Mouse (Mus musculus): ENCODE results near the gene Nol7. TPM values are rescaled to one million over a fixed set of nuclear protein-coding genes. Genes with fewer than 3 reads are reported as not detected.
A peak's percentile ranks its signal among the peaks of the same experiment; 100 is the strongest.

Gene Nol7
- polyA plus RNA-seq, 1 experiment from 2014 or later: 119 TPM

DNA sequence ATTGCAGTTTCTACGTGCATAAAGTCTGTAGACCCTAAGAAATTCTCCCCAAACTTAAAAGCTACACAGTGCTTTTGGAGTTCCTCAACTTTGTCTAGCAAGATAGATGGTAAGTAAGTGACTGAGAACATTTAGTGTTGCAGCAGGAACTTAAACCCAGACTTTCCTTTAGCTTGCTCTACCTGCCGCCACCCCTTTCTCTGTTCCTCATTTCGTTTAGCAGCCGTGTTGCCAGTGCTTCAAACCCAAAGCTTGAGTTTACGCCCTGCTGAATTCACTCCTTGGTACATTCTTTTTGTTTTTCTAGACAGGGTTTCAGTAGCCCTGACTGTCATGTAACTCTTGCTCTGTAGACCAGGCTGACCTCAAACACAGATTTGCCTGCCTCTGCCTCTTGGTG lies 1.4 kb downstream of the Nol7 start:
- Histone ChIP-seq H3K36me3 (ENCODE audit: control insufficient read depth, insufficient read depth, low read length) (peaks cover 8% of the 10 kb centered on the region; the same call in 1 of the 2 replicates), H3K4me3 (replicated peaks; ENCODE audit: low read length) (0 out of 2 replicates have a peak overlapping the region, but pooled peaks have one; percentile 79), H3K9me3 (replicated peaks; ENCODE audit: control insufficient read depth, low read length) (no peaks in the 10 kb centered on the region), H3K9ac (ENCODE audit: low read length) (no peak overlapping the region), H3K27ac (ENCODE audit: low read length) (no peak overlapping the region), H3K4me1 (ENCODE audit: control insufficient read depth, insufficient read depth, low read length) (peaks cover 11% of the 10 kb centered on the region), H3K4me2 (ENCODE audit: low read depth, low read length) (peak overlapping the region; percentile 68), H3K27me3 (ENCODE audit: control insufficient read depth, insufficient read depth, low read length) (no peaks in the 10 kb centered on the region)
- 83% methylated on average over 5 of the region's 5 CpGs for whole genome bisulfite sequencing
- no peak for ATAC-seq (ENCODE audit: insufficient read depth, low FRiP score)

DNA sequence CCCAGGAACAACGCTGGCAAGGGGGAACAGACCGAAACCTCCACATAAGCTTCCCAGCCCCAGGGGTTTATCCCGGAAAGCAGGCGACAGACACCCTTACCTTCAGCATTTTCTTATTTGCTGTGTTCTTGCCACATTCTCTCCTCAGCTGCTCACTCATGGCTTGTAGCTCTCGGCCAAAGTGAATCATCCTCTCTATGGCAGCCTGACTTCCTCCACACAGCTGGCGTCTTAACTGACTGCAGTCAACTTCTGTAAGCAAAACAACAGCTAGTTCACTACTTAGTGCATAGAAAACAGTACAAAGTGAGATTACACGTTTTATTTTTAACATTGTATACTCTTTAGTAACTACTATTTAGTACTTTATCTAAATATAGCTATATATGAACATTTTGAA lies 14.1 kb downstream of the Nol7 start:
- Histone ChIP-seq H3K36me3 (ENCODE audit: control insufficient read depth, insufficient read depth, low read length) (peaks cover 14% of the 10 kb centered on the region), H3K9me3 (replicated peaks; ENCODE audit: control insufficient read depth, low read length) (no peaks in the 10 kb centered on the region), H3K27me3 (ENCODE audit: control insufficient read depth, insufficient read depth, low read length) (no peaks in the 10 kb centered on the region), H3K9ac (ENCODE audit: low read length) (no peak overlapping the region), H3K4me3 (replicated peaks; ENCODE audit: low read length) (no peak overlapping the region), H3K4me1 (ENCODE audit: control insufficient read depth, insufficient read depth, low read length) (no peaks in the 10 kb centered on the region), H3K4me2 (ENCODE audit: low read depth, low read length) (no peak overlapping the region), H3K27ac (ENCODE audit: low read length) (no peak overlapping the region)
- ATAC-seq (ENCODE audit: insufficient read depth, low FRiP score): no peak
- WGBS: 87% methylated on average over 7 of the region's 7 CpGs

DNA sequence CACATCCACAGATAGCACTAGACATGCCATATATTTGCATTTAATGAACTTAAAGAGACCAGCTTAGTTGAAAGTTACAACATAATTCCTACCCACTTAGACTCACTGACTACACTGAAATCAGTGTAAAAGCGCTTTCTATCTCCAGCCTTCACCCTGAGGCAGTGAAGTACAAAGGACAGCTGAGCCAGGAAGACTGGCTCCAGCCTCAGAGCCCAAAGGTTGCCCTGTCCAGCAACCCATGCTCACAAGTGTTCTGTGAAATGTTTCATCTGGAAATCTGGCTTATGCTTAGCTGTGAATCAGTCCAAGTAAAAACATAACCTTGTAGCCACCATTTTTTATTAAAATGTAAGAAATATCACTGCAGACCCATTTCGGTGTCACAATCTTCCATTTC lies 15.4 kb downstream of the Nol7 start:
- no peak for ATAC-seq (ENCODE audit: insufficient read depth, low FRiP score)
- peaks cover 14% of the 10 kb centered on the region for H3K36me3 ChIP-seq (ENCODE audit: control insufficient read depth, insufficient read depth, low read length)
- WGBS: 95% methylated on average over 2 of the region's 2 CpGs

DNA sequence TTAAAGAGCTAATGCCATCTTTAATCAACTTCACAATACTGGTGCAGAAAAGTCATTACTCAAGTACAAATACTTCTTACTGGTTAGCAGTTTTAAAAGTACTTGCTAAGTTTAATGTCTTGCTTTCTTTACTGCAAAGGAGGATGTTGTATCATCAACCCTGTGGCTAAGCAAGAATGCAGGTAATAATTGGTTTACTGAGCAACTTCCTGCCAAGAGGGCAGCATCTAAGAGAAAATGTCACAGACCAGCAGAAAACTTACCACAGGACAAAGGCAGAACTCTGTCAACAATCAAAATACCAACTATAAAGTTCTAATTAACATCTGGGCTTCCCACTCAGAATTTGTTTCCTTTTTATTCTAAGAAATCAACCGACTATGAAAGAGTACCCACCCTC lies 17.1 kb downstream of the Nol7 start:
- 78% methylated on average over 1 of the region's 1 CpGs for WGBS
- H3K4me3 ChIP-seq (replicated peaks; ENCODE audit: low read length): no peak overlapping the region
- no peak overlapping the region for H3K9ac ChIP-seq (ENCODE audit: low read length)
- H3K36me3 ChIP-seq (ENCODE audit: control insufficient read depth, insufficient read depth, low read length): peaks cover 21% of the 10 kb centered on the region
- no peaks in the 10 kb centered on the region for H3K27me3 ChIP-seq (ENCODE audit: control insufficient read depth, insufficient read depth, low read length)
- H3K4me1 ChIP-seq (ENCODE audit: control insufficient read depth, insufficient read depth, low read length): no peaks in the 10 kb centered on the region
- no peaks in the 10 kb centered on the region for H3K9me3 ChIP-seq (replicated peaks; ENCODE audit: control insufficient read depth, low read length)
- no peak for ATAC-seq (ENCODE audit: insufficient read depth, low FRiP score)
- H3K27ac ChIP-seq (ENCODE audit: low read length): no peak overlapping the region
- H3K4me2 ChIP-seq (ENCODE audit: low read depth, low read length): no peak overlapping the region

More for the DNA sequence above, 15.4 kb downstream of the Nol7 start:
- Histone ChIP-seq H3K9me3 (replicated peaks; ENCODE audit: control insufficient read depth, low read length) (no peaks in the 10 kb centered on the region), H3K9ac (ENCODE audit: low read length) (no peak overlapping the region), H3K4me1 (ENCODE audit: control insufficient read depth, insufficient read depth, low read length) (no peaks in the 10 kb centered on the region), H3K27me3 (ENCODE audit: control insufficient read depth, insufficient read depth, low read length) (no peaks in the 10 kb centered on the region), H3K4me2 (ENCODE audit: low read depth, low read length) (no peak overlapping the region), H3K4me3 (replicated peaks; ENCODE audit: low read length) (no peak overlapping the region), H3K27ac (ENCODE audit: low read length) (no peak overlapping the region)

DNA sequence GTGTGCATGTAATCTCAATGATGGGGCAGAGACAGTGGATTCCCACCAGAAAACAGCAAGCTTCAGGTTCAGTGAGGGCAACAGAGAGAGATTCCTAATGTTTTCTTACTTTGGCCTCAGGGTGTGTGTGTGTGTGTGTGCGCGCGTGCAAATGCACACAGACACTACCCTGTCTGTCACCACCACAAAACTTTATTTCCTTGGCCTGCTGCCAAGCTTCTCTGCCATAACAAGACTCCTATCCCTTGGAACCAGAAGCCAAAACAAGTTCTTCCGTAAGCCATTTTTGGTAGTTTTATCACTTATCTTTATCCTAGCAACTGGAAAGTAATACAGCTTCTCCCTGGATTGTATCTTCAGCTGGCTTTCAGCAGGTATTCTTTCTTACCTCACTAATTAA lies 30.2 kb downstream of the Nol7 start:
- no peak for ATAC-seq (ENCODE audit: insufficient read depth, low FRiP score)

DNA sequence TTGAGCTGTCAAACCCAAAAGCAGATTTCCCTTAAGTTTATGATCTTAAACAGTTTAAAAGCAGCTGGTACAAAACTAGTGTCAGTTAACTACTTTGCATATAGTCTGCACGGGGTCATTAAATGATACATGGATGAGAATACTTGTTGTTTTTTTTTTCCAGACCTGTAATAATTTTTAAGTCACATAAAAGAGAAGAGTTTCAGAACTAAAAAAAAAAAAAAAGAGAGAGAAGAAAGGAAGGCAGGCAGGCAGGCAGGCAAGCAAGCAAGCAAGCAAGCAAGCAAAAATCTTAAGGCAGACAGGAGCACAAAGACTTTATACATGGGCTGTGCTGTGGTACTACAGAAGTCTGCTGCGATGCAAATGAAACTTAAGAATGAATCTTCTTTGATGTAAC lies 35.2 kb downstream of the Nol7 start:
- Histone ChIP-seq H3K9ac (ENCODE audit: low read length) (no peak overlapping the region), H3K36me3 (ENCODE audit: control insufficient read depth, insufficient read depth, low read length) (no peaks in the 10 kb centered on the region), H3K4me1 (ENCODE audit: control insufficient read depth, insufficient read depth, low read length) (peaks cover 2% of the 10 kb centered on the region; the same call in 1 of the 2 replicates), H3K27ac (ENCODE audit: low read length) (no peak overlapping the region), H3K9me3 (replicated peaks; ENCODE audit: control insufficient read depth, low read length) (peaks cover 3% of the 10 kb centered on the region; the same call in 1 of the 2 replicates), H3K4me3 (replicated peaks; ENCODE audit: low read length) (no peak overlapping the region), H3K27me3 (ENCODE audit: control insufficient read depth, insufficient read depth, low read length) (no peaks in the 10 kb centered on the region), H3K4me2 (ENCODE audit: low read depth, low read length) (no peak overlapping the region)
- ATAC-seq (ENCODE audit: insufficient read depth, low FRiP score): no peak
- 84% methylated on average over 2 of the region's 2 CpGs for WGBS

More for the DNA sequence above, 30.2 kb downstream of the Nol7 start:
- Histone ChIP-seq H3K4me1 (ENCODE audit: control insufficient read depth, insufficient read depth, low read length) (no peaks in the 10 kb centered on the region), H3K4me3 (replicated peaks; ENCODE audit: low read length) (no peak overlapping the region), H3K27me3 (ENCODE audit: control insufficient read depth, insufficient read depth, low read length) (no peaks in the 10 kb centered on the region), H3K27ac (ENCODE audit: low read length) (no peak overlapping the region), H3K9ac (ENCODE audit: low read length) (no peak overlapping the region), H3K36me3 (ENCODE audit: control insufficient read depth, insufficient read depth, low read length) (no peaks in the 10 kb centered on the region), H3K4me2 (ENCODE audit: low read depth, low read length) (no peak overlapping the region), H3K9me3 (replicated peaks; ENCODE audit: control insufficient read depth, low read length) (no peaks in the 10 kb centered on the region)
- 95% methylated on average over 4 of the region's 4 CpGs for whole genome bisulfite sequencing

DNA sequence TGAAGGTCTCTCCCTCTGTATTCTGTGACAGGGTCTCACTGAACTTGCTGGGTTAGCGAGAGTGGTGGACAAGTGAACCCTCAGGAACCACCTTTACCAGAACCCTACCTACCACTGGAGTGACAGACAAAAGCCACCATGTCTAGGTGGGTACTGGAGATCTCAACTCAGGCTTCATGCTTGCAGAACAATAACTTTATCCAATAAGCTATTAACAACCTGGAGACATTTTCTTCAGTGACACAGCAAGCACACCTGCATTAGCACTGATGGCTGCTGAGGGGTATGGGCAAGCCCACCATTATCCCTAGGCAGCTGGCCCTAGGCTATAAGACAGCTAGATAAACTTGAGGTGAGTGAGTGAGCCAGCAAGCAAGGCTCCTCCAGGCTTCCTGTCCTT lies 42.2 kb downstream of the Nol7 start:
- Histone ChIP-seq H3K4me2 (ENCODE audit: low read depth, low read length) (no peak overlapping the region), H3K9ac (ENCODE audit: low read length) (no peak overlapping the region), H3K36me3 (ENCODE audit: control insufficient read depth, insufficient read depth, low read length) (no peaks in the 10 kb centered on the region), H3K4me1 (ENCODE audit: control insufficient read depth, insufficient read depth, low read length) (0 out of 2 replicates have a peak, but pooled peaks cover 5% of the 10 kb centered on the region), H3K4me3 (replicated peaks; ENCODE audit: low read length) (no peak overlapping the region), H3K27ac (ENCODE audit: low read length) (no peak overlapping the region), H3K9me3 (replicated peaks; ENCODE audit: control insufficient read depth, low read length) (peaks cover 3% of the 10 kb centered on the region; the same call in 1 of the 2 replicates), H3K27me3 (ENCODE audit: control insufficient read depth, insufficient read depth, low read length) (no peaks in the 10 kb centered on the region)
- ATAC-seq (ENCODE audit: insufficient read depth, low FRiP score): no peak
- 90% methylated on average over 1 of the region's 1 CpGs for WGBS

DNA sequence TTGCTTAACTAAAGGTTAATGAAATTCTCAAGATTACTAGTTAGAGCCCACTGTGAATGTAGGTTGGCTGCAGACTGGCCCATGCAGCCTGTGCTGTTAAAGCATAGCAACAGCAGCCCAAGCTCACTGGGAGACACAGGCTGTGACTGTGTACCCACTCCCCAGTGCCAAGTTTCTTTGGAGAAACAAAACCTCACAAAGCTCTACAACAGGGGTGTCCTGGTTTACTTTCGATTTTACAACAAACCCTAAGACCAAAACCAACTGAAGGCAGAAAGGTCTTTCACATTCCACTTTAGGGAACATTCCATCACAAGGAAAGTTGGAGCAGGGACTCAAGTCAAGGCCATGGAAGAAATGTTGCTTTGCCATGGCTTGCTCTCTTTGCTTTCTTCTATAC lies 44.4 kb downstream of the Nol7 start:
- H3K9ac ChIP-seq (ENCODE audit: low read length): no peak overlapping the region
- no peaks in the 10 kb centered on the region for H3K36me3 ChIP-seq (ENCODE audit: control insufficient read depth, insufficient read depth, low read length)
- no peak overlapping the region for H3K4me2 ChIP-seq (ENCODE audit: low read depth, low read length)
- 78% methylated on average over 1 of the region's 1 CpGs for WGBS
- no peak for ATAC-seq (ENCODE audit: insufficient read depth, low FRiP score)
- H3K9me3 ChIP-seq (replicated peaks; ENCODE audit: control insufficient read depth, low read length): peaks cover 2% of the 10 kb centered on the region; the same call in 1 of the 2 replicates
- H3K27me3 ChIP-seq (ENCODE audit: control insufficient read depth, insufficient read depth, low read length): no peaks in the 10 kb centered on the region
- no peak overlapping the region for H3K27ac ChIP-seq (ENCODE audit: low read length)
- no peak overlapping the region for H3K4me3 ChIP-seq (replicated peaks; ENCODE audit: low read length)
- H3K4me1 ChIP-seq (ENCODE audit: control insufficient read depth, insufficient read depth, low read length): peaks cover 11% of the 10 kb centered on the region

DNA sequence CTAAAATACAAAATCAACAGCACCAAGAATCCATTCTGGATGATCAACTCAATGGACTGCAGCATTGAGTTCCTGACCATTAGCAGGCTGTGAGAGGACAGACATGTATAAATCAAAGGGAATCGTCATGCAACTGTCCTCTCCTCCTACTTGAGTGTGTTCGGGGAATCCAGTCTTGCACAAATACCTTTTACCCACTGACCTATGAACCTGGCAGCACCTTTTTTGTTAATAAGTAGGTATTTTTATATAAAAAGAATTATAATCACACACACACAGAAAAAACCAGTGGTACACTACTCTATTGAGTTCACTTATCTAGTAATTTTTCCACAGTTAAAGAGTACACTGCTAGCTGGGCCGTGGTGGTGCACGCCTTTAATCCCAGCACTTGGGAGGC lies 45.5 kb downstream of the Nol7 start:
- Histone ChIP-seq H3K27me3 (ENCODE audit: control insufficient read depth, insufficient read depth, low read length) (no peaks in the 10 kb centered on the region), H3K9ac (ENCODE audit: low read length) (no peak overlapping the region), H3K9me3 (replicated peaks; ENCODE audit: control insufficient read depth, low read length) (no peaks in the 10 kb centered on the region), H3K4me3 (replicated peaks; ENCODE audit: low read length) (no peak overlapping the region), H3K27ac (ENCODE audit: low read length) (no peak overlapping the region), H3K4me2 (ENCODE audit: low read depth, low read length) (no peak overlapping the region), H3K4me1 (ENCODE audit: control insufficient read depth, insufficient read depth, low read length) (peaks cover 11% of the 10 kb centered on the region), H3K36me3 (ENCODE audit: control insufficient read depth, insufficient read depth, low read length) (no peaks in the 10 kb centered on the region)
- WGBS: 93% methylated on average over 4 of the region's 4 CpGs
- ATAC-seq (ENCODE audit: insufficient read depth, low FRiP score): no peak

DNA sequence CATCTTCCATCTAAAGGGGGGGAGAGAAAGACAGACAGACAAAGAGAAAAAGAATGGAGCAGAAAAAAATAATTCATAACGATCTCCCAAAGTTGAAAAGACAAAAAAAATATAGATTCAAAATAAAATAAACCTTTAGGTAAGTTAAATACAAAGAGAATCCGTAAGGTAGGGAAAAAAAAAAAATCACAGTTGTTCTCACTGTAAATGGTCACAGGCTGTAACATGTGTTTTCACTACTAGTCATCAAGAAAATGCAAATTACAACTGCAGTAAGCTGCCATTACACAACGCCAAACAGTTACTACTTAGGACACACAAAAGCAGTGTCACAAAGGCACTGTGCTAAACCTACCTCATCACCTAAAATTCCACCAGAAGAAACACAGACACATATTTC lies 46.5 kb downstream of the Nol7 start:
- H3K9ac ChIP-seq (ENCODE audit: low read length): no peak overlapping the region
- no peaks in the 10 kb centered on the region for H3K27me3 ChIP-seq (ENCODE audit: control insufficient read depth, insufficient read depth, low read length)
- no peak overlapping the region for H3K4me3 ChIP-seq (replicated peaks; ENCODE audit: low read length)
- no peaks in the 10 kb centered on the region for H3K36me3 ChIP-seq (ENCODE audit: control insufficient read depth, insufficient read depth, low read length)
- 87% methylated on average over 3 of the region's 3 CpGs for WGBS
- ATAC-seq (ENCODE audit: insufficient read depth, low FRiP score): no peak
- H3K9me3 ChIP-seq (replicated peaks; ENCODE audit: control insufficient read depth, low read length): no peaks in the 10 kb centered on the region
- H3K4me2 ChIP-seq (ENCODE audit: low read depth, low read length): no peak overlapping the region
- no peak overlapping the region for H3K27ac ChIP-seq (ENCODE audit: low read length)
- H3K4me1 ChIP-seq (ENCODE audit: control insufficient read depth, insufficient read depth, low read length): peaks cover 11% of the 10 kb centered on the region

All from stomach, embryonic 16.5 days (tissue).